Mouse (Mus musculus) heart, postnatal 0 days (tissue): ENCODE data around the gene Tmem206.

ENCODE experiments used
- CTCF ChIP-seq: IDR thresholded peaks from 2 replicates; pipeline ENCODE4 v1.5.1; 2016; ENCODE audit warnings: antibody characterized with exemption, control low read depth, low read depth
- EP300 ChIP-seq: IDR thresholded peaks from 2 replicates; pipeline ENCODE4 v1.6.1; 2016; ENCODE audit warnings: antibody characterized with exemption, low read depth

- TF ChIP-seq EP300: no peak
- peak; percentile 96 for TF ChIP-seq CTCF
These were observed 13.2 kb upstream of the Tmem206 start for GRCm38 (mm10) chr1:191312513-191312941.
